Mouse (Mus musculus): ENCODE results near the gene Gnaz. TPM values are rescaled to one million over a fixed set of nuclear protein-coding genes. Genes with fewer than 3 reads are reported as not detected.

Gnaz gene
- not detected for polyA plus RNA-seq (2017; shearing (Covaris generic))

GRCm38 (mm10) chr10:74966850-74967451 lies at the start of gene Gnaz:
Gnaz (plus strand) TSS chr10:74967177.

DNA sequence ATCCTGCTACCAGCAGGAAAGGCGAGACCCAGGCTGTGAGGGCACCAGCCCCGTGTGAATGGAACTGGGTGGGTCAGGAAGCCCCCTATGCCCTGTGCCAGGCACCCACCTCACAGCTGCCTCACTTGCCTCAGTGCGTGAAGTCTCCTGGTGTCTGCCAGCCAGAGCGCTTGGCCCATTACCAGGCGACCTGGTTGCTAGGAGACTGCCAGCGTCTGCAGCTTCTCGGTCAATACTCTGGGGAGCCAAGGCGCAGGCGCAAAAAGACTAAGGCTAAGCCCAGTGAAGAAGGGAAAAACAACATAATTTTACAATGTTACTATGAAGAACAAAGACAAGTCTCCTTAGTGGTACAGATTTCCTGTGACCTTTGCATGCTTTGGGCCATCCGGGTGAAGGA lies 65.4 kb downstream of the Gnaz start, which contains the start of gene Rsph14:
Gene Rsph14, minus strand, starts transcription at position 192 of the 400 bp plus-strand sequence.

GRCm38 (mm10) chr10:75036883-75037379 lies 70.0 kb downstream of the Gnaz start, which contains the start of gene Rab36:
Rab36 (plus strand) TSS chr10:75037058.

GRCm38 (mm10) chr10:75060217-75060842 lies 93.4 kb downstream of the Gnaz start, which contains the start of gene Bcr:
Bcr (plus strand) TSS chr10:75060592.

Other genes with a start within 250 kb of the Gnaz start
- not detected for gene Rsph14, start 65.4 kb downstream of the Gnaz start, polyA plus RNA-seq (2017; shearing (Covaris generic))
- 1.6 TPM for gene Rab36, start 69.9 kb downstream of the Gnaz start, polyA plus RNA-seq (2017; shearing (Covaris generic))
- 2.0 TPM for gene Bcr, start 93.4 kb downstream of the Gnaz start, polyA plus RNA-seq (2017; shearing (Covaris generic))
- gene Specc1l, start 244.9 kb downstream of the Gnaz start, polyA plus RNA-seq (2017; shearing (Covaris generic)): 23.5 TPM

Measured in activated CD4-positive, CD25-positive, alpha-beta regulatory T cell, adult 9 weeks (primary cell).